Mouse (Mus musculus) c-Kit-positive CD71-positive TER-119-positive erythroid progenitor cells, embryonic 14.5 days (primary cell): ENCODE data around the gene Ralgds.

Experiments used
- DNase-seq: peaks from one replicate; pipeline ENCODE4 v3.0.0-alpha.2; 2013; ENCODE audit warnings: low spot score

The Ralgds gene

DNA sequence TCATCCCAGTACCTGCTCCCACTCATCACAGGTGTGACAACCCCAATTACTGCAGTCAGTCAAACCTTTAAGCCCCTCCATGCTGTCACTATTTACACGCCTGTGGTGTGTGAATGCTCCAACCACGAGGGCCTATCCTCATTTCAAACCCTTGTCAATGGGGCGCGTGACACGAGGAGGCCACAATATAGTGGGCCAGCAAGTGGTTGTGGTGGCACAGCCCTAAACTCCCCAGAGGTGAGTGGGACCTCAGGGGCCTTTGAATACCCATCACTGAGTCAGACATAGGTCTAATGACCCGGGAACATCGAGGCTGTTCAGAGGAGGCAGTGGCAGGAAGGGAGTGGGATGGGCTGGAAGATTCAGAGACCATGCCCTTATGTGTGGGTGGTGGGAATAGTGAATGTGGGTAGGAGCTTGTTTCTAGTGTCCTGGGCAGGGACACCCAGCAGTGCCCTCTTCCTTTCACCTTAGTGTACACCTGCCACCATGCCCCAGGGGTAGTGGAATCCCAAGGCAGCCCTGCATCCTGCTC is 21.0 kb downstream of the Ralgds start:
- no peak for DNase-seq

DNA sequence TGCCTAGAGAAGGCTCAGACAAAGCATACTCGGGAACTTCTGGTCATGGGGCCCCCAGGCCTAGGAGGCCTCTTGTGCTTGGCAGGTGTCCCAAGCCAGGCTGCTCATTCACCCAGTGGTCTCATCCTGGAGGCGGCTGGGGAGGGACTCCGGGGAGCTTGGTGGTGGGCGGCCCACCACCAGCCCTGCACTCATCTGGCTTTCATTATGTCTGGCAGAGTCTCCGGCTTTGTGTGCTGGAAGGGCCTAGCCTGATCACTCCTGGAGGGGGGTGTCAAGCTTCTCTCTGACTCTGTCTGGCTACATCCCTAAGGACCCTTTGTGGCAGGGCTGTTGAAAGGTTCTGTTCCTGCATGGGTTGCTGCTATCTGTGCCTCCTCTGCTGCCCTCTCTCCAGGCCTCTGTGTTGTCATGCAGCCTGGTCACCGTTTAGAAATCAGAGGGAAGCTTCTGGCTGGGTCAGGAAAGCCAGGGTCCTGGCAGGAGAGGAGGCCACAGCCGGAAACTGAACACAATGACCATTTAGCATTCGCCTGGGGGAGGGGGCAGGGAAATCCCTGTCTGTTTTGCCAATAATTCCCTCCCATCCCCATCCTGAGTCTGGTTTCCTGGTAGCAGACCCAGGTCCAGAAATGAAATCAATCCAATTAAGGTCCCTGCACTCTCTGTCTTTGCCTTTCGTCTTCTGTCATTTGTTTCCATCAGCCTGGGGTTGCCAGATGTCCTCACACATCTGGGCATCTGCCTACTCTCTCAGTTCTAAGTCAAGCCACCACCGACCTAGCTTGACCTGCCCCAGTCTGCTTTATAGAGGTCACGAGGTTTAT is 21.7 kb downstream of the Ralgds start:
- no peak for DNase-seq

DNA sequence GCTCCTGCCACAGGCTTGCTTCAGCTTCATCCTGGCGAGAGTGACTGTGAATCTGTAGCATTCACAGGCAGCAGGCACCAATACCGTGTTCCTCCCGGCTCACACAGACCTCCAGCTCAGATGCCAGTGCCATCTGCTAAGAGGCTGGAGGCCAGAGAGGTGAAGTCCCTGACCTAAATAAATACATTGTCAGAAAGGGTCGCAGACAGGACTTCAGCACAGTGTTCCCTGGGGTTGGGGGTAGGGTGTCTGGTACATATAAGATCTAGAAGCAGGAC is 22.3 kb downstream of the Ralgds start:
- no peak for DNase-seq

DNA sequence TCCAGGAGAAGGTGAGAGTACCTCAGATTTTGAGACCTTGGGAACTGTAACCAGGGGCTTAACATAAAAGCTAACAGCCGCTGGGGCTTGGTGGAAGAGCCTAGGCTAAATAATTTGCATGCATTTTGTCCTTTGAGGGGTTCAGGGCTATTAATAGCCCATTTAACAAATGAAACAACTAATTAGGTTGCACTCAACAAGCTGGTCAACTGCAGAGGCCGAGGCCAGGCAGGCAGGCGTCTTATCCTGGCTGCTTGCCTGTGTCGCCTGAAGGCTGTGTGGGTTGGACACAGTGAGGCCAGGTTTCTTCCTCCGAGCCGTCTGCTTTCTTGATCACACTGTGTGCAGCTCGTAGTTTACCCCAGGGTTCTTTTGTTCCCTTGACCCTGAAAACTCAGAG is 22.7 kb downstream of the Ralgds start:
- no peak for DNase-seq

DNA sequence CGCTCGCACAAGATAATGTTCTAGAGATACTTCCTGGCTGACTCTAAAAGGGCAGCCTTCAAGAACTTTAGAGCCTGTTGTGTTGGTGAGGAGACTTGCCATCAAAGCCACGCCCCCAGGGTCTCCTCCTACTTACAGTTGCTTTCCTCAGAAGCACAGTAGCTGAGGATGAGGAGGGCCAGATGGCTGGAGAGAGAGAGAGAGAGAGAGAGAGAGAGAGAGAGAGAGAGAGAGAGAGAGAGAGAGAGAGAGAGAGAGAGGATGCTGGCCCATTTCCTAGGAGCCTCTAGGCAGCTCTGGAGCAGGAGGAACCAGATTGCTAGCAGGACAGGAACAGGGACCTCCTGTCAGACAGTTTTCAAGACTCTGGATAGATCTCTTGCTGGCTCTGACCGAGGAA is 23.2 kb downstream of the Ralgds start:
- DNase-seq = no peak

DNA sequence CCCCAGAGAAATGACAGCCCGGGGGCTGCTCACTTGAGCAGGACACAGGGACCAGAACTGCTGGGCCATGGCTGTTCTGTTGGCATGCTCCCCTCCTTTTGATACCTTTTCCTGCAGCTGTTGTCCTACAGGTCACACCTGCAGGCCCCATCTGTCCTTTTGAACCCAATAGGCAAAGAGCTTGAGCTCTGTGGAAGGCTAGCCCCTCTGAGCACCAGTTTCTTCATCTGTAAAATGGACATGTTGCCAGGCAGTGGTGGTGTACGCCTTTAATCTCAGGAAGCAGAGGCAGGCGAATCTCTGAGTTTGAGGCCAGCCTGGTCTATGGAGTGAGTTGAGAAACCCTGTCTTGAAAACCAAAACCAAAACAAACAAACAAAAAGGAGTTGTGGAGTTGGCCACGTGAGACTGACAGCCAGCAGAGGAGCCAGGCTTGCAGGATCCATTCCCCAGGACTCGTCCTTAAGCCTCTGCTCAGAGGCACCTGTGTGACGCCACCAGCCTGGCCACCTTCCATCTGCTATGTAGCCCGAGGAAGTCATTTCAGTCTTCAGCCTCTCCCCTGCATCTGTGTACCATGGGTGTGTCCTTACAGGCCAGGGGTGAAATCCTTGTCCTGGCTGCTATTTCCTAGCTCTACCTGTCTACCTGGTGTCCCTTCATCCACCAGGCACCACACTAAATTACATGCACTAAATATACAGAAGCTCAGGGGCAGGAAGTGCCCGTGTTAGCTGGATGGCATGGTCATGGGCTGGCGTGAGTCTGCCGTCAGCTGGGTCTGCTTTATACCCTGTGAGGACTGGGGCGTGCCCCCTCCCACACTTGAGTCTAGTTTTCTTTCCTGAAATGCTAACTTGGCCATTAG is 24.1 kb downstream of the Ralgds start:
- no peak for DNase-seq

DNA sequence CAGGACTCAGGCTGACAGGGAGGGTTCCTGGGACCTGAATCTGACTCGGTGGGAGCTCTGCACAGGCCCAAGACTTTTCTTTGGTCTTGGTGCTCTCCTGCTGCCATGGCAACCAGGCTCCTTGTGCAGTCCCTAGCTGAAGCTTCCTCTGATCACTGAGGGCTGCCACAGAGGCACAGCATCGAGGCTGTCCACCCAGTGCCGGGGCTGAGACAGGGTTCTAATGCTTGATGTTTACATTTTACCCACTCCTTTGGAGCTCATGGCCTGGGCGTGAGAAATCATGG is 24.7 kb downstream of the Ralgds start:
- DNase-seq = no peak

DNA sequence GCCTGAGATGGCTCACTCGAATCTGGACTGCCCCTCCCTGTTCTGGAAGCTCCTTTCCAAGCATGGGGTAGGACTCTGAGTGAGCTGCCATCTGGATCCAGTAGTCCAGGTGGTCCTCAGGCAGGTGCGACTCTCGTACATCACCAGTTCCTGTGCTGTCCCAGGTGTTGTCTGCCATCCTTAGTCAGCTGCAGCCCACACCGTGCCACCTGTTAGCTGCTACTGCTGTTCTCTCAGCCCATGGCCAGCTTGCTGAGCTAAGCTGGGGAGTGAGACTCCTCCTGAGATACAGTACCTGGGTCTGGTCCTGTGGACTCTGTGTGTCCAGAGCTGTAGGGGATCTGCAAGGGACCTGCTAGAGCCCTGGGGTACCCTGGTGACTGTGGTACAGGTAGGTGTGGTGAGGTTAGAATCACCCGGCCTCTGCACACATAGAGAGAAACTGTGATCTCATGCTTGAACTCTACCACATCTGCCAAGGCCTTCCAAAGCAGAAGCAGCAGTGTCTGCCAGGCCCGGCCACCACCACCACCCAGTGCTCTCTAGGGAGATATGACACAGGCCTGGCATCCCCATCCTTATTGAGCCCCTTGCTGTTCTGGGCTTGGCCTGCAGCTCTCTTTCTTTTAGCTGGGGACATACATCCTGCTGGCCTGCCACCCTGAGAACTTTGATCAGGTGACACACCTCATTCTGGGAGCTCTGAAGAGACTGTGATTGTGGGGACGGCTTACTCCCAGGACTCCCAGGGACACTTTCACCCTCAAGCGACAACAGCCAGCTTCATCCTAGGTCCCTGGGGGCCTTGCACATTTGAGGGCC is 25.3 kb downstream of the Ralgds start:
- DNase-seq = no peak

DNA sequence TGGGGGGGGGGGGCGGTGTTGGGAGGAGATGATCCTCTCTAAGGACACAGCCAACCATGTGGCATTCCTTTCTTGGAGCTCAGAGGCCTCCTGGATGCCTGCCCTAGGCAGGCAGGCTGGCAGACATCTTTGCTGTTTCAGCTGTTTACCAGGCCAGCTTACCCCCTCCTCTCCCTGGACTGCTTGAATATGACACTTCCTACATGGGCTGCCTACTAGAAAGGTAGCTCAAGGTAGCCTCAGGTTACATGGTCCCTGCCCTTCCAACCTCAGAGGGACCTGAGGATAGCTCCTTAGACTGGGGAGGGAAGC is 25.8 kb downstream of the Ralgds start:
- DNase-seq = no peak

DNA sequence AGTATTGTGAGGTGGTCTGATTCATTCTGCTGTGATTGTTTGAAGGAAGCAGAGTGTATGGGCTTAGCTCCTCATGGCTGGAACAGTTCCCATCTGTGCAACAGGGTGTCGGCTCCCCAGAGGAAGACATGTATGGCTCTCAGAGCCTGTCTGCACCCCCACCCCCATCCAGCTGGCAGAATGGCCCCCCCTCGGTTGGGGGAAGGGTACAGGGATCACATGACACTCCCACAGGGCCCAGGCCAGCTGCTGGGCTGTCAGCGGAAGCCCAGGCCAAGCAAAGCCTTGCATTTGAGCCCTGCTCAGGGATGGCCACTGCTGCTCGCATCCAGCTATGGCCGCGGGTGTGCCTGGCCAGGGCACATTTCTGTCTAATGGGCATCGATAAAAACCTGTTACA is 26.3 kb downstream of the Ralgds start:
- no peak for DNase-seq

DNA sequence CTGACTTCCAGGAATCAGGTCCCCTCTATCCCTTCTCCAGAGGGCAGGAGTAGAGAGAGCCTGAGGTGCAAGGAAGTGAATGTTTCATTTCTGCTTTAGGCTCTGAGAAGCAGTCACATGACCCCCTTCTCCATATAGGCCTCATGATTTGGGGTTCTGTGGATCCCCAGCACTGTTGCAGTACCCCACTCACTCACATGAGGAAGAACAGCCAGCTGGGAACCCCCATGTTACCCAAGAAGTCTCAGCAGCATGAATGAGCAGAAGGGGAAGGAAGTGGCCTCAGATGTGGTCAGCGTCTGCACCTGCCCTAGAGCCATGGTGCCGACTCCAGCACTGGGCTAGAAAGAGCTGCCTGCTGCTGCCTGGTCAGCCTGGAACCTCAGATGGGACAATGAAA is 27.0 kb downstream of the Ralgds start:
- no peak for DNase-seq

DNA sequence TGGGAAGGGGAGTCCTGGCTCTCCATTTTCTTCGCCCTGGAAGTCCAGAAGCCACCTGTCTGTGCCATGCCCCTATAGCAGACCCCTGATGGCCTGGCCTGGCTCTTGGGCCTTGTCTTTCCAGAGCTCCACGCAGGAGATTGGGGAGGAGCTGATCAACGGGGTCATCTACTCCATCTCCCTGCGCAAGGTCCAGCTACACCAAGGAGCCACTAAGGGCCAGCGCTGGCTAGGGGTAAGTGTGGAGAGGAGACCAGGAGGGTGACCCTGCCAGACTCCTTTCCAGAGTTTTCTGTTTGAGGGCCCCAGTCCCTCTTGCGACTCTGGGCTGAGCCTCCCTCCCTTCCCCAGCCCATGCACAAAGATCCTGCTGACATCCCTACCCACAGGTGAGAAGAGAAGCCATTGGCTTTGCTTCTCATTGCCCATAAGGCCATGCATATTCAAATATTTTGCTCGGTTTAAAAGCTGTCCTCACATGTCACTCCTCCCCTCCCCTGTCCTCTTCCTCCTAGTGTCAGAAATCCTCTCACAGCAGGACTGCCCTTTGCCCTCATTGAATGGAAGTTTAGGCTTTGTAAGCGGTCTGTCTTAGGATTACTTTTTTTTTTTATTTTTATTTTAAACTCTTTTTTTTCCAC is 27.8 kb downstream of the Ralgds start:
- DNase-seq = no peak

DNA sequence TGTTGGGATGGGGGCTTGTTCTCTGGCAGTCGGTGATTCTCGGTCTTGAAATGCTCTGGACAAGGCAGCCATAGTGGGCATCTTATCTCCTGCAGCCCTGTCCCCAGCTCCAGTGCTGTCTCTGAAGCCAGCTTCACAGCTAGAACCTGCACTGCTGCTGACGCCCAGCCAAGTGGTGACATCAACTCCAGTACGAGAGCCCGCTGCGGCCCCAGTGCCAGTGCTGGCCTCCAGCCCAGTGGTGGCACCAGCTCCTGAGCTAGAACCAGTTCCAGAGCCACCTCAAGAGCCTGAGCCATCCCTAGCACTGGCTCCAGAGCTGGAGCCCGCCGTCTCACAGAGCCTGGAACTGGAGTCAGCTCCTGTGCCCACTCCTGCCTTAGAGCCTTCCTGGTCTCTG is 31.0 kb downstream of the Ralgds start:
- no peak for DNase-seq

DNA sequence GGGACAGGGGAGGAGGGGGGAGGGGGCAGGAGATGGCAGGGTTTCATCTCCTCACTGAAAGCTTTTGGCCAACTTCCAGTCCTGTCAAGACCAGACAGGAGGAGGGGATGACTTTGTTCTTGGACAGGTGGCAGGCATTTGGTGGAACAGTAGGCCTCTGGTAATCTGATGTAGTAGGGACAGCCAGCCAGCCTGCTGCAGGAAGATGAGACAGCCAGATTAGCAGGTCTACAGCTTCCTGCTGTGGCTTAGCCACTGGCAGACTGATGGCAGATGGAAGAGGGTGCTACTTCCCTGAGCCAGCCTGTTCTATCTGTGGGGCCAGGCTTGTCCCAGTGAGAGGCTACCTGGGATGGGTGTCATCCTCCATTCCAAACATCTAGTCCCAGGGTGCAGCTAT is 33.1 kb downstream of the Ralgds start:
- DNase-seq = no peak

DNA sequence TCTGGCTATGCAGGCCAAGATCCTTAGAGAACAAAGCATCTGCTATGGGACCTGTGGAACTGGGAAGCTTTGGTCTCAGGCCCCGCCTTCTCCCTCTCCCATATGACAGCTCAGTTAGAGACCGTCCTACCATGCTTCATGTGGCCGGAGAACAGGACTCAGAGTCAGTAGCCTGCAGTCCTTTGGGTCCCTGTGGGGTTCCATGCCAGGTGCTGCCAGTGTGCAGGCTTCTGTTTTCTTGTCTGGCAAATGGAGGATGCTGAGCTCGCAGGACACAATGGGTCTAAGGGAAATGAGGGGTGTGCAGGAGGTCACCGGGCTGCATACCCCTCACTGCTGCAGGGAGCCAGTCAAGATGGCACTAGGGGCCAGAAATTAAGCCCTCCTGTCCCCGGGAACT is 33.6 kb downstream of the Ralgds start:
- no peak for DNase-seq

DNA sequence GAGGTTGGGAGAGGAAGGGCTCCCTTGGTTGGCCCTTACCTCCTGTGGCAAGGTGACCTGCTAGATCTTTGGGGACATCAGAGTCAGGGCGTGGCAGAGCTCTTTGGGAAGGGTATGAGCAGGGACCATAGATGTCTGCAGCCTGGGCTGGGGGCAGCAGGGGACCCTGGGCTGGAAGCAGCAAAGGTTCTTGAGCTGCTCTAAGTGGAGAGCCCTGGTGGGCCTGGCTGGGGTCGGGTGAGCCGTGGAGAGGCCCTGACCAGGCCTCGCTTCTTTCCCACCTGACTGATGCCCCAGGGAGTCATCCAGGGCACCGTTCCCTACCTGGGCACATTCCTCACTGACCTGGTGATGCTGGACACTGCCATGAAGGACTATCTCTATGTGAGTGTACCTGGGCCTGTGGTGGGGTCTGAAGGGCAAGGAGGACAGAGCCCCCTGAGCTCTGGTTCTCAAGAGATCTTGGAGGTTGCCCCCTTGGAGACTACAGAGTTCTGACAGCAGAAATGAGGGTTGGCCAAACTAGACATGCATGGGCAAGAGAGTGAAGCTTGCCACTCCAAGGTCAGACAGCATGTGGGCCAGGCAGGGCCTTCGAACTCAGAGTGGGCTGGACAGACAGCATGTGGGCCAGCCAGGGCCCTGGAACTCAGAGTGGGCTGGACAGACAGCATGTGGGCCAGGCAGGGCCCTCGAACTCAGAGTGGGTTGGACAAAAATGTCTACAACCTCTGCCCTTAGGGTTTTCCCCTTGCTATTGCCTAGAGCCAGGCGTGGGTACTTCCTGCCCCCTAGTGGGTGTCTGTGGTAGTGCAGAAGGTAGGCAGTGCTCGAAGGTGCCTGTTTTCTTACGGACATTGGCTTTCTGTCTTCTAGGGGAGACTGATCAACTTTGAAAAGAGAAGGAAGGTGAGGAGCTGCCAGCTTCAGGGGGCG is 34.6 kb downstream of the Ralgds start:
- DNase-seq = peak; percentile 72

DNA sequence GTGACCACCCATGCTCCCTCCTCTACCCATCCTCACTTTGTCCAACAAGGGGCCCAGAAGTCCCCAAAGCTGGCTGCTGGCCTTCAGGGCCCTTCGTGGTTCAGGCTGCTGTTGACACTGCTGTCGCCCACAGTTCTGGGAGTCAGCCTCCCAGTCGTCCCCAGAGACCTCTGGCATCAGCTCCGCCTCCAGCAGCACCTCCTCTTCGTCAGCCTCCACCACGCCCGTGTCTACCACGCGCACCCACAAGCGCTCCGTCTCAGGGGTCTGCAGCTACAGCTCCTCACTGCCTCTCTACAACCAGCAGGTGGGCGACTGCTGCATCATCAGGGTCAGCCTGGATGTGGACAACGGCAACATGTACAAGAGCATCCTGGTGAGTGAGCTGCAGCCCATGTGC is 36.2 kb downstream of the Ralgds start:
- DNase-seq = no peak

DNA sequence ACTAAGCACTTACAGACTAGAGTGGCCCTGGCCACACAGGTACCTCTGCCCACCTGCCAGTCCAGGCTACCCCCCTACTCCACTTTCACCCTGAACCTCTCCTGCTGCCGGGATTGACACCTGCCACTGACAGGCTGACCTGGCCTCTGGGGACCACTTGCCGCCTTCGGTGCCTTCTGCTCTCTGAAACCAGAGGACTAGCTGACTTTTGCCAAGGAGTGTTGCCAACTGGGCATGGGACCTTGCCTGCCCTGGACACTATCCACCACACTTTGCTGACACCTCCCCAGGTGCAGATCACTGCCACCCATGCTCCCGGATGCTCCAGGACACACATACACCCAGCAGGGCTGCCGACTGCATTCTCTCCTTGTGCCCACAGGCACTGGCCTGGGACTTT is 39.4 kb downstream of the Ralgds start:
- DNase-seq = no peak

DNA sequence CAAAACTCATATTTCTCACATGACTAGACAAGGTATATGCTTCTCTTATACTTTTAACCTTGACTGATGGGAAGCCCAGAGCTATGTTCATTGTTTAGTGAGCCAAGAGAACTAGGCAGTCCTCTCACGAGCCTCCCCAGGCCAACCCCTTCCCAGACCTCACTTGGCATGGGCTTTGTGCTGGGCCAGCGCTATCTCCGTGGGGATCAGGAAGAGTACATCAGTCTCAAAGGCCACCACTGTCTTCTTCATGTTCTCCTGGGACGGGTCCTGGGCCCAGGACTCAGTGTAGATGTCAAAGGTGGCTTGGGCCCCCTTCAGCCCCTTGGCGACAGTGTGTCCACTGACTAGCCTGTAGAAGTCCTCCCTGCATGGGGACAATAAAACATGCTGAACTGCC is 44.5 kb downstream of the Ralgds start:
- no peak for DNase-seq

DNA sequence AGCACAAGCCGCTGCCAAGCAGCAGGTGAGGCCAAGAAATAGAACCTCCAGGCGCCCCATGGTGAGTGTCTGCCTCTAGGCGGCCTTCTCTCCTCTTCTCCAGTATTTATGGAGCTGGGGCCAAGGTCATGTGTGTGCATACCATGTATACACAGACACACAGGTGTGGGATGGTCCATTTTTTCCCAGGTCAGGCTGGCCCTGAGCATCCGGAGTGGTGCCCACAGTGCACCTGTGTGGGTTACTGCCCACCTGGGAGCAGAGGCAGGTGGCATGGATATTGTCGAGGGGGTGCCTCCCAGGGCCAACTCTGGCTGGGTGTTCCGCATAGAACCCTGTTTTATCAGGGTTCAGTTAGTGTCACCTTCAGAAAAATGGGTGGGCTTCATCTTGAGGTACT is 50.4 kb downstream of the Ralgds start, which contains the start of gene Cel:
Cel (minus strand) TSS at position 101 of the 400 bp plus-strand sequence.
- no peak for DNase-seq

DNA sequence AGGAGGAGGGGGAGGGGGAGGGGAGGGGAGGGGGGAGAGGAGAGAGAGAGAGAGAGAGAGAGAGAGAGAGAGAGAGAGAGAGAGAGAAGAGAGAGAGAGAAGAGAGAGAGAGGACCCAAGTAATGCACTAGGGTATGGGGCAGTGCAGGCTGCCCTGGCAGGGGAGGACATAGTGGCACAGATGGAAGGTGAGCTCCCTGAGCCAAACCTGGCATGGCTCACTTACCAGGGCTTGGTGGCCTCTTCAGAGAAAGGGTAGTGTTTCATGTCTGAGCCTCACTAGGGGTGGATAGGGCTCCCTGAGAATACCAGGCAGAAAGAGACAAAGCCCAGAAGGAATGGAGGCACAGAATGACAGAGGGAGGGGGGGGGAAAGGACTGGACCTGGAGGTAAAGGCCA is 50.9 kb downstream of the Ralgds start:
- no peak for DNase-seq
